Mouse (Mus musculus): ENCODE results near the gene Farsa. TPM values are rescaled to one million over a fixed set of nuclear protein-coding genes. Genes with fewer than 3 reads are reported as not detected.

The Farsa gene
- polyA plus RNA-seq, 1 experiment from 2014 or later = 98.9 TPM

- Histone ChIP-seq H3K27ac (peak overlapping the region; percentile 76), H3K4me3 (peak overlapping the region; percentile 94; the same call in 1 of the 2 replicates)
These were observed 8.9 kb upstream of the Farsa start for GRCm38 (mm10) chr8:84847684-84848435.

GRCm38 (mm10) chr8:84856434-84856833, 355 bp upstream of the Farsa start:
- H3K9me3 ChIP-seq (replicated peaks) = no peaks in the 10 kb centered on the region
- ATAC-seq (ENCODE audit: low FRiP score) = peak; percentile 39
- H3K4me3 ChIP-seq = peak overlapping the region; percentile 82
- H3K36me3 ChIP-seq = peaks cover 22% of the 10 kb centered on the region
- WGBS = 93% methylated on average over 3 of the region's 3 CpGs
- no peak overlapping the region for H3K27ac ChIP-seq
- H3K9ac ChIP-seq = no peak overlapping the region
- H3K4me2 ChIP-seq (replicated peaks) = peak overlapping the region; percentile 75
- H3K4me1 ChIP-seq = peaks cover 13% of the 10 kb centered on the region
- no peaks in the 10 kb centered on the region; the same call in 1 of the 2 replicates for H3K27me3 ChIP-seq

More at GRCm38 (mm10) chr8:84847684-84848435, 8.9 kb upstream of the Farsa start:
- Histone ChIP-seq H3K4me1 (peaks cover 32% of the 10 kb centered on the region), H3K27me3 (no peaks in the 10 kb centered on the region), H3K9ac (peak overlapping the region; percentile 66; the same call in 1 of the 2 replicates), H3K36me3 (peaks cover 23% of the 10 kb centered on the region), H3K9me3 (replicated peaks) (no peaks in the 10 kb centered on the region), H3K4me2 (replicated peaks) (peak overlapping the region; percentile 76)
- WGBS = 53% methylated on average over 6 of the region's 6 CpGs
- ATAC-seq (ENCODE audit: low FRiP score) = no peak

- ATAC-seq (ENCODE audit: low FRiP score) = peak; percentile 59
- Histone ChIP-seq H3K4me1 (peaks cover 13% of the 10 kb centered on the region), H3K4me3 (peak within 1 kb of the TSS; percentile 39), H3K27me3 (peaks cover 14% of the 10 kb centered on the region), H3K36me3 (peaks cover 35% of the 10 kb centered on the region), H3K9me3 (replicated peaks) (no peaks in the 10 kb centered on the region), H3K9ac (peak within 1 kb of the TSS; percentile 56), H3K27ac (no peak within 1 kb of the TSS), H3K4me2 (replicated peaks) (peak within 1 kb of the TSS; percentile 73)
- WGBS = 13% methylated on average over 46 of the region's 46 CpGs
These were observed 14.9 kb downstream of the Farsa start, which contains the start of gene Syce2 for GRCm38 (mm10) chr8:84871376-84872308. Syce2 (plus strand) TSS chr8:84872111.

- 3% methylated on average over 54 of the region's 54 CpGs for WGBS
- peak; percentile 66 for ATAC-seq (ENCODE audit: low FRiP score)
These were observed 15.6 kb downstream of the Farsa start for GRCm38 (mm10) chr8:84872309-84872965.

GRCm38 (mm10) chr8:84873016-84873415, 16.2 kb downstream of the Farsa start:
- ATAC-seq (ENCODE audit: low FRiP score) = no peak
- WGBS = 78% methylated on average over 4 of the region's 4 CpGs
- H3K4me3 ChIP-seq = peak overlapping the region; percentile 39

More at GRCm38 (mm10) chr8:84872309-84872965, 15.6 kb downstream of the Farsa start:
- Histone ChIP-seq H3K9ac (peak overlapping the region; percentile 56), H3K4me2 (replicated peaks) (peak overlapping the region; percentile 73), H3K9me3 (replicated peaks) (no peaks in the 10 kb centered on the region), H3K4me1 (peaks cover 13% of the 10 kb centered on the region), H3K27me3 (peaks cover 14% of the 10 kb centered on the region), H3K4me3 (peak overlapping the region; percentile 39), H3K36me3 (peaks cover 27% of the 10 kb centered on the region), H3K27ac (no peak overlapping the region)

GRCm38 (mm10) chr8:84874339-84874738, 17.6 kb downstream of the Farsa start:
- Histone ChIP-seq H3K9me3 (replicated peaks) (no peaks in the 10 kb centered on the region), H3K4me3 (no peak overlapping the region), H3K4me2 (replicated peaks) (no peak overlapping the region), H3K4me1 (peaks cover 13% of the 10 kb centered on the region), H3K27me3 (peaks cover 14% of the 10 kb centered on the region), H3K27ac (no peak overlapping the region), H3K36me3 (peaks cover 8% of the 10 kb centered on the region; the same call in 1 of the 2 replicates), H3K9ac (no peak overlapping the region)
- WGBS = 96% methylated on average over 3 of the region's 3 CpGs
- no peak for ATAC-seq (ENCODE audit: low FRiP score)

More at GRCm38 (mm10) chr8:84873016-84873415, 16.2 kb downstream of the Farsa start:
- H3K9me3 ChIP-seq (replicated peaks) = no peaks in the 10 kb centered on the region
- peaks cover 14% of the 10 kb centered on the region for H3K27me3 ChIP-seq
- H3K27ac ChIP-seq = no peak overlapping the region
- H3K4me1 ChIP-seq = peaks cover 13% of the 10 kb centered on the region
- H3K4me2 ChIP-seq (replicated peaks) = peak overlapping the region; percentile 73
- peaks cover 21% of the 10 kb centered on the region for H3K36me3 ChIP-seq
- H3K9ac ChIP-seq = peak overlapping the region; percentile 56; the same call in 1 of the 2 replicates

- ATAC-seq (ENCODE audit: low FRiP score) = no peak
- H3K9ac ChIP-seq = no peak overlapping the region
- H3K4me2 ChIP-seq (replicated peaks) = no peak overlapping the region
These were observed 20.7 kb downstream of the Farsa start for GRCm38 (mm10) chr8:84877297-84878035.

GRCm38 (mm10) chr8:84878915-84879314, 22.1 kb downstream of the Farsa start:
- H3K9ac ChIP-seq = no peak overlapping the region
- no peaks in the 10 kb centered on the region for H3K27me3 ChIP-seq
- H3K36me3 ChIP-seq = no peaks in the 10 kb centered on the region
- H3K4me1 ChIP-seq = no peaks in the 10 kb centered on the region
- no peaks in the 10 kb centered on the region for H3K9me3 ChIP-seq (replicated peaks)
- no peak for ATAC-seq (ENCODE audit: low FRiP score)
- no peak overlapping the region for H3K4me3 ChIP-seq
- no peak overlapping the region for H3K27ac ChIP-seq
- 91% methylated on average over 1 of the region's 1 CpGs for WGBS
- no peak overlapping the region for H3K4me2 ChIP-seq (replicated peaks)

More at GRCm38 (mm10) chr8:84877297-84878035, 20.7 kb downstream of the Farsa start:
- Histone ChIP-seq H3K4me3 (no peak overlapping the region), H3K27me3 (peaks cover 10% of the 10 kb centered on the region), H3K4me1 (peaks cover 3% of the 10 kb centered on the region), H3K9me3 (replicated peaks) (no peaks in the 10 kb centered on the region), H3K27ac (no peak overlapping the region), H3K36me3 (no peaks in the 10 kb centered on the region)
- 88% methylated on average over 3 of the region's 3 CpGs for WGBS

- Histone ChIP-seq H3K27ac (no peak overlapping the region), H3K4me1 (no peaks in the 10 kb centered on the region), H3K36me3 (peaks cover 33% of the 10 kb centered on the region), H3K9ac (no peak overlapping the region), H3K4me3 (no peak overlapping the region), H3K27me3 (no peaks in the 10 kb centered on the region), H3K9me3 (replicated peaks) (no peaks in the 10 kb centered on the region), H3K4me2 (replicated peaks) (no peak overlapping the region)
- WGBS = 86% methylated on average over 4 of the region's 4 CpGs
- ATAC-seq (ENCODE audit: low FRiP score) = no peak
These were observed 27.9 kb downstream of the Farsa start for GRCm38 (mm10) chr8:84884728-84885127.

- Histone ChIP-seq H3K27me3 (no peaks in the 10 kb centered on the region), H3K9ac (no peak overlapping the region), H3K4me3 (no peak overlapping the region), H3K27ac (no peak overlapping the region), H3K9me3 (replicated peaks) (no peaks in the 10 kb centered on the region), H3K4me2 (replicated peaks) (no peak overlapping the region), H3K4me1 (peaks cover 8% of the 10 kb centered on the region), H3K36me3 (peaks cover 42% of the 10 kb centered on the region)
- no peak for ATAC-seq (ENCODE audit: low FRiP score)
- 93% methylated on average over 3 of the region's 3 CpGs for WGBS
These were observed 31.5 kb downstream of the Farsa start for GRCm38 (mm10) chr8:84888280-84888679.

GRCm38 (mm10) chr8:84889141-84889540, 32.4 kb downstream of the Farsa start:
- ATAC-seq (ENCODE audit: low FRiP score) = no peak
- Histone ChIP-seq H3K27ac (no peak overlapping the region), H3K27me3 (no peaks in the 10 kb centered on the region), H3K9me3 (replicated peaks) (no peaks in the 10 kb centered on the region), H3K9ac (no peak overlapping the region), H3K4me3 (no peak overlapping the region), H3K4me1 (peaks cover 11% of the 10 kb centered on the region), H3K36me3 (peaks cover 42% of the 10 kb centered on the region), H3K4me2 (replicated peaks) (no peak overlapping the region)
- WGBS = 100% methylated on average over 1 of the region's 1 CpGs

All from hindbrain, embryonic 12.5 days (tissue).